Mouse (Mus musculus): ENCODE data around the gene Med31.

DNA sequence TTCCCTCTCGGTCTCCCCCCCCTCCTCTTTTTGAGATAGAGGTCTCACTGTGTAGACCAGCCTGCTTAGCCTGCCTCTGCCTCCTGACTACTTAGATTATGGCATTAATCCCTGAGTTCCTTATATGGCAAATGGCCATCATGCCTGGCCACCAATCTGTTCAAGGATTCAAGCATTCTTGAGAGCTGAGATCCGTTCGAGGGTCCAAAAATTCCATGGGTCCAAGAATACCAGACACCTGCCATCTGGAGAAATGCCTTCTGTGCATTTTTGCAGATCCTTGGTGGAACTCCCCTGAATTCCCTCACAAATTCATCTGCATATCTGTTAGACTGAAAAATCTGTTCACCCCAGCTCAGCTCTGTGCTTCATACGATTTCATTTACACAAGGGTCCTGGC is 8.0 kb upstream of the Med31 start:
- TF ChIP-seq POLR2A (IDR thresholded peaks at IDR 0.05; ENCODE audit: low read depth, low read length) (no peak), BHLHE40 (IDR thresholded peaks at IDR 0.05; ENCODE audit: low read depth, low read length) (no peak), CTCF (conservative IDR thresholded peaks at IDR 0.05 in 1 of 2, IDR thresholded peaks at IDR 0.05 in 1 of 2; ENCODE audit: low read depth in 2 of 2, low read length in 2 of 2) (no peak), EP300 (IDR thresholded peaks at IDR 0.05; ENCODE audit: low read length) (no peak), JUND (conservative IDR thresholded peaks at IDR 0.05; ENCODE audit: low read depth, low read length) (no peak), USF2 (conservative IDR thresholded peaks at IDR 0.05; ENCODE audit: low read depth, low read length) (no peak), ELF1 (IDR thresholded peaks at IDR 0.05; ENCODE audit: low read depth, low read length) (no peak), ZMIZ1 (IDR thresholded peaks at IDR 0.05; ENCODE audit: low read depth, low read length) (no peak), GABPA (IDR thresholded peaks at IDR 0.05; ENCODE audit: insufficient replicate concordance, low read depth, low read length) (no peak), KAT2A (IDR thresholded peaks at IDR 0.05; ENCODE audit: insufficient replicate concordance, low read length) (no peak), USF1 (IDR thresholded peaks at IDR 0.05; ENCODE audit: low read depth, low read length) (no peak), ETS1 (conservative IDR thresholded peaks at IDR 0.05; ENCODE audit: low read depth, low read length) (no peak), MAFK (IDR thresholded peaks at IDR 0.05; ENCODE audit: insufficient replicate concordance, low read length) (no peak)
